Mouse (Mus musculus) embryonic facial prominence, embryonic 14.5 days (tissue): ENCODE measurements around the gene Abcc12. TPM values are rescaled to one million over a fixed set of nuclear protein-coding genes. Genes with fewer than 3 reads are reported as not detected.

Experiments
- ATAC-seq: fragments of 200-750 bp; cut with Nextera tagmentation; 2 replicates; pipeline ENCODE4 v1.8.0; 2017; ENCODE audit warnings: low read depth, moderate number of reproducible peaks, moderate TSS enrichment
- DNase-seq: peaks from one replicate; pipeline ENCODE4 v3.0.0-alpha.2; 2015; ENCODE audit warnings: low spot score
- H3K27ac ChIP-seq: fragments of 300-500 bp; sonication (generic); replicated peaks from 2 replicates; pipeline ENCODE4 v1.5.1; 2014; ENCODE audit warnings: low read depth, mild to moderate bottlenecking, low read length, moderate library complexity
- H3K27me3 ChIP-seq: fragments of 300-500 bp; sonication (generic); replicated peaks from 2 replicates; pipeline ENCODE4 v1.6.1; 2014; ENCODE audit warnings: low read length; ENCODE audit not compliant: control insufficient read depth, insufficient read depth
- H3K36me3 ChIP-seq: fragments of 300-500 bp; sonication (generic); 2 replicates; pipeline ENCODE4 v1.6.1; 2014; ENCODE audit warnings: low read length, mixed read lengths; ENCODE audit not compliant: control insufficient read depth, insufficient read depth
- H3K4me1 ChIP-seq: fragments of 300-500 bp; sonication (generic); 2 replicates; pipeline ENCODE4 v1.6.1; 2014; ENCODE audit warnings: antibody characterized with exemption, low read length; ENCODE audit not compliant: control insufficient read depth, insufficient read depth
- H3K4me2 ChIP-seq: fragments of 300-500 bp; sonication (generic); 2 replicates; pipeline ENCODE4 v1.6.1; 2014; ENCODE audit warnings: low read depth, mild to moderate bottlenecking, low read length, moderate library complexity, mixed read lengths
- H3K4me3 ChIP-seq: fragments of 300-500 bp; sonication (generic); 2 replicates; pipeline ENCODE4 v1.5.1; 2014; ENCODE audit warnings: low read depth, mild to moderate bottlenecking, low read length
- H3K9ac ChIP-seq: fragments of 300-500 bp; sonication (generic); 2 replicates; pipeline ENCODE4 v1.6.1; 2014; ENCODE audit warnings: low read depth, mild to moderate bottlenecking, low read length, moderate library complexity, mixed read lengths
- H3K9me3 ChIP-seq: fragments of 300-500 bp; sonication (generic); 2 replicates; pipeline ENCODE4 v1.6.1; 2016; ENCODE audit warnings: low read length; ENCODE audit not compliant: control insufficient read depth
- WGBS: fragments of 180-500 bp; shearing (Covaris S2); extraction: QIAGEN DNeasy Blood & Tissue Kit; methylation state at CpG from one replicate; pipeline ENCODE4 v1.1.7; 2014; 5-methylcytosine and 5-hydroxymethylcytosine counted together
- polyA plus RNA-seq: library from polyadenylated mRNA; unstranded; fragments of >200 nt; fragmentation: Nextera tagmentation; extraction: Ambion mirVana; gene quantifications from 2 replicates; pipeline ENCODE4 v1.2.1, GENCODE M21; 2014

Abcc12 gene
- polyA plus RNA-seq, 1 experiment from 2014 or later, result 0.29 TPM

GRCm38 (mm10) chr8:86586642-86587041 lies 6.2 kb upstream of the Abcc12 start:
- no peak overlapping the region for H3K4me3 ChIP-seq
- H3K4me2 ChIP-seq, result no peak overlapping the region
- DNase-seq (peak; percentile 35), ATAC-seq (no peak)
- WGBS, result 34% methylated on average over 6 of the region's 6 CpGs
- H3K9ac ChIP-seq, result no peak overlapping the region
- no peaks in the 10 kb centered on the region for H3K9me3 ChIP-seq
- no peak overlapping the region for H3K27ac ChIP-seq
- no peaks in the 10 kb centered on the region for H3K27me3 ChIP-seq
- no peaks in the 10 kb centered on the region for H3K36me3 ChIP-seq
- no peaks in the 10 kb centered on the region for H3K4me1 ChIP-seq

GRCm38 (mm10) chr8:86586058-86586457 lies 5.6 kb upstream of the Abcc12 start:
- no peaks in the 10 kb centered on the region for H3K9me3 ChIP-seq
- H3K4me3 ChIP-seq, result no peak overlapping the region
- no peak overlapping the region for H3K27ac ChIP-seq
- no peaks in the 10 kb centered on the region for H3K27me3 ChIP-seq
- no peaks in the 10 kb centered on the region for H3K4me1 ChIP-seq
- H3K36me3 ChIP-seq, result no peaks in the 10 kb centered on the region
- no peak overlapping the region for H3K9ac ChIP-seq
- 46% methylated on average over 5 of the region's 5 CpGs for WGBS
- ATAC-seq, result no peak
- no peak for DNase-seq
- no peak overlapping the region for H3K4me2 ChIP-seq

GRCm38 (mm10) chr8:86585532-86585931 lies 5.0 kb upstream of the Abcc12 start:
- Histone ChIP-seq H3K36me3 (no peaks in the 10 kb centered on the region), H3K9me3 (no peaks in the 10 kb centered on the region), H3K27ac (no peak overlapping the region), H3K4me1 (no peaks in the 10 kb centered on the region), H3K4me3 (peak overlapping the region; percentile 39), H3K4me2 (peak overlapping the region; percentile 63), H3K9ac (peak overlapping the region; percentile 48), H3K27me3 (no peaks in the 10 kb centered on the region)
- DNase-seq (peak; percentile 92), ATAC-seq (peak; percentile 88)
- WGBS, result under 1% methylated on average over 16 of the region's 16 CpGs

GRCm38 (mm10) chr8:86585118-86585517 lies 4.6 kb upstream of the Abcc12 start:
- H3K9me3 ChIP-seq, result no peaks in the 10 kb centered on the region
- H3K9ac ChIP-seq, result peak overlapping the region; percentile 48
- no peak overlapping the region for H3K27ac ChIP-seq
- ATAC-seq, result peak; percentile 81
- peak; percentile 93 for DNase-seq
- peak overlapping the region; percentile 39 for H3K4me3 ChIP-seq
- H3K4me1 ChIP-seq, result no peaks in the 10 kb centered on the region
- peak overlapping the region; percentile 63 for H3K4me2 ChIP-seq
- H3K36me3 ChIP-seq, result no peaks in the 10 kb centered on the region
- 6% methylated on average over 11 of the region's 11 CpGs for WGBS
- H3K27me3 ChIP-seq, result no peaks in the 10 kb centered on the region

- no peaks in the 10 kb centered on the region for H3K36me3 ChIP-seq
- ATAC-seq, result no peak
- no peak overlapping the region for H3K4me3 ChIP-seq
- H3K9ac ChIP-seq, result no peak overlapping the region; the same call in 1 of the 2 replicates
- H3K27me3 ChIP-seq, result no peaks in the 10 kb centered on the region
- peaks cover 6% of the 10 kb centered on the region; the same call in 1 of the 2 replicates for H3K4me1 ChIP-seq
- no peak overlapping the region for H3K4me2 ChIP-seq
- 85% methylated on average over 4 of the region's 4 CpGs for WGBS
- H3K27ac ChIP-seq, result no peak overlapping the region
- no peaks in the 10 kb centered on the region for H3K9me3 ChIP-seq
- peak; percentile 19 for DNase-seq
These were observed 1.4 kb upstream of the Abcc12 start for GRCm38 (mm10) chr8:86581921-86582331.

GRCm38 (mm10) chr8:86578693-86579092 lies 1.8 kb downstream of the Abcc12 start:
- 72% methylated on average over 8 of the region's 8 CpGs for WGBS
- Histone ChIP-seq H3K9me3 (no peaks in the 10 kb centered on the region), H3K4me1 (peaks cover 6% of the 10 kb centered on the region; the same call in 1 of the 2 replicates), H3K9ac (no peak overlapping the region), H3K4me2 (no peak overlapping the region), H3K36me3 (no peaks in the 10 kb centered on the region), H3K27ac (no peak overlapping the region), H3K27me3 (no peaks in the 10 kb centered on the region), H3K4me3 (no peak overlapping the region)
- no peak for DNase-seq
- ATAC-seq, result no peak

GRCm38 (mm10) chr8:86578076-86578475 lies 2.4 kb downstream of the Abcc12 start:
- peak; percentile 74 for DNase-seq
- Histone ChIP-seq H3K27me3 (no peaks in the 10 kb centered on the region), H3K4me1 (peaks cover 6% of the 10 kb centered on the region; the same call in 1 of the 2 replicates), H3K9me3 (no peaks in the 10 kb centered on the region), H3K36me3 (no peaks in the 10 kb centered on the region), H3K27ac (no peak overlapping the region), H3K4me2 (peak overlapping the region; percentile 15), H3K9ac (no peak overlapping the region), H3K4me3 (no peak overlapping the region)
- WGBS, result 26% methylated on average over 9 of the region's 9 CpGs
- ATAC-seq, result no peak

- no peaks in the 10 kb centered on the region for H3K9me3 ChIP-seq
- H3K36me3 ChIP-seq, result no peaks in the 10 kb centered on the region
- H3K4me2 ChIP-seq, result no peak overlapping the region
- H3K27ac ChIP-seq, result no peak overlapping the region
- DNase-seq (no peak), ATAC-seq (no peak)
- no peak overlapping the region for H3K9ac ChIP-seq
- H3K4me3 ChIP-seq, result no peak overlapping the region
- peaks cover 6% of the 10 kb centered on the region; the same call in 1 of the 2 replicates for H3K4me1 ChIP-seq
- H3K27me3 ChIP-seq, result no peaks in the 10 kb centered on the region
- 76% methylated on average over 8 of the region's 8 CpGs for WGBS
These were observed 2.9 kb downstream of the Abcc12 start for GRCm38 (mm10) chr8:86577547-86577946.

- no peaks in the 10 kb centered on the region for H3K9me3 ChIP-seq
- DNase-seq, result no peak
- no peaks in the 10 kb centered on the region for H3K27me3 ChIP-seq
- no peak overlapping the region for H3K27ac ChIP-seq
- no peak overlapping the region for H3K4me2 ChIP-seq
- H3K9ac ChIP-seq, result no peak overlapping the region
- ATAC-seq, result no peak
- H3K4me1 ChIP-seq, result peaks cover 6% of the 10 kb centered on the region; the same call in 1 of the 2 replicates
- H3K4me3 ChIP-seq, result no peak overlapping the region
- WGBS, result 84% methylated on average over 9 of the region's 9 CpGs
- no peaks in the 10 kb centered on the region for H3K36me3 ChIP-seq
These were observed 16.8 kb downstream of the Abcc12 start for GRCm38 (mm10) chr8:86563674-86564073.
